Mouse (Mus musculus) embryonic facial prominence, embryonic 15.5 days (tissue): ENCODE results near the gene Wipi2. TPM values are rescaled to one million over a fixed set of nuclear protein-coding genes. Genes with fewer than 3 reads are reported as not detected.
A peak's percentile ranks its signal among the peaks of the same experiment; 100 is the strongest.

ENCODE experiments used
- ATAC-seq: fragments of 200-750 bp; cut with Nextera tagmentation; 2 replicates; pipeline ENCODE4 v1.8.0; 2017; ENCODE audit warnings: low read depth, moderate TSS enrichment; ENCODE audit not compliant: insufficient number of reproducible peaks, low FRiP score, low TSS enrichment
- H3K27ac ChIP-seq: fragments of 300-500 bp; sonication (generic); replicated peaks from 2 replicates; pipeline ENCODE4 v1.5.1; 2015; ENCODE audit warnings: mild to moderate bottlenecking, inconsistent platforms
- H3K27me3 ChIP-seq: fragments of 300-500 bp; sonication (generic); 2 replicates; pipeline ENCODE4 v1.6.1; 2015; ENCODE audit warnings: inconsistent platforms
- H3K36me3 ChIP-seq: fragments of 300-500 bp; sonication (generic); 2 replicates; pipeline ENCODE4 v1.6.1; 2015; ENCODE audit warnings: mild to moderate bottlenecking, inconsistent platforms
- H3K4me1 ChIP-seq: fragments of 300-500 bp; sonication (generic); 2 replicates; pipeline ENCODE4 v1.6.1; 2015; ENCODE audit warnings: inconsistent platforms
- H3K4me2 ChIP-seq: fragments of 300-500 bp; sonication (generic); replicated peaks from 2 replicates; pipeline ENCODE4 v1.6.1; 2015; ENCODE audit warnings: mild to moderate bottlenecking, inconsistent platforms
- H3K4me3 ChIP-seq: fragments of 300-500 bp; sonication (generic); replicated peaks from 2 replicates; pipeline ENCODE4 v1.5.1; 2015; ENCODE audit warnings: mild to moderate bottlenecking, inconsistent platforms
- H3K9ac ChIP-seq: fragments of 300-500 bp; sonication (generic); 2 replicates; pipeline ENCODE4 v1.6.1; 2015; ENCODE audit warnings: inconsistent platforms
- H3K9me3 ChIP-seq: fragments of 300-500 bp; sonication (generic); replicated peaks from 2 replicates; pipeline ENCODE4 v1.6.1; 2016; ENCODE audit warnings: inconsistent platforms
- WGBS: fragments of 180-500 bp; shearing (Covaris S2); methylation state at CpG from one replicate; pipeline ENCODE4 v1.1.7; 2015; 5-methylcytosine and 5-hydroxymethylcytosine counted together
- polyA plus RNA-seq: library from polyadenylated mRNA; unstranded; fragments of >200 nt; fragmentation: Nextera tagmentation; extraction: Ambion mirVana; gene quantifications from 2 replicates; pipeline ENCODE4 v1.2.1, GENCODE M21; 2015

The Wipi2 gene
- 44.7 and 47.8 TPM in 2 replicates for polyA plus RNA-seq

DNA sequence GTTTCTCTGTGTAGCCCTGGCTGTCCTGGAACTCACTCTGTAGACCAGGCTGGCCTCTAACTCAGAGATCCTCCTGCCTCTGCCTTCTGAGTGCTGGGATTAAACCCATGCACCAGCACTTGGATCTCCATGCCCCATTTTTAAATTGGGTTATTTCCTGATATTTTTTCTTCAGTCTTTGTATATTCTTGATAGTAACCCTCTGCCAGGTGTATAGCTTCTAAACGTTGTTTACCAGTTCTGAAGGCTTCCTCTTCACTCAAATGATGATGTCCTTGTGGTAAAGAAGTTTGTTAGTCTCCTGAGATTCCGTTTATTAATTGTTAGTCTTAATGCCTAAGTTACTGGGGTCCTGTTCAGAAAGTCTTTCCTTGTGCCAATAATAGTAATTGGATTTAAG is at the start of gene Wipi2:
Gene Wipi2 (plus strand): TSS at position 301 of the 400 bp plus-strand sequence.
- no peaks in the 10 kb centered on the region for H3K9me3 ChIP-seq
- no peak for ATAC-seq
- H3K36me3 ChIP-seq: peaks cover 4% of the 10 kb centered on the region; the same call in 1 of the 2 replicates
- H3K4me1 ChIP-seq: peaks cover 13% of the 10 kb centered on the region
- H3K27me3 ChIP-seq: no peaks in the 10 kb centered on the region
- peak within 1 kb of the TSS; percentile 85 for H3K4me2 ChIP-seq
- H3K27ac ChIP-seq: peak within 1 kb of the TSS; percentile 89; the same call in 1 of the 2 replicates
- H3K4me3 ChIP-seq: peak within 1 kb of the TSS; percentile 77
- WGBS: 90% methylated on average over 2 of the region's 2 CpGs
- H3K9ac ChIP-seq: peak within 1 kb of the TSS; percentile 76; the same call in 1 of the 2 replicates

GRCm38 (mm10) chr5:142578192-142578591 is 49.3 kb upstream of the Wipi2 start:
- no peak overlapping the region for H3K4me3 ChIP-seq
- H3K27me3 ChIP-seq: no peaks in the 10 kb centered on the region
- ATAC-seq: no peak
- H3K4me1 ChIP-seq: no peaks in the 10 kb centered on the region
- no peaks in the 10 kb centered on the region for H3K36me3 ChIP-seq
- no peak overlapping the region for H3K9ac ChIP-seq
- H3K27ac ChIP-seq: no peak overlapping the region
- H3K9me3 ChIP-seq: no peaks in the 10 kb centered on the region
- no peak overlapping the region for H3K4me2 ChIP-seq
- 89% methylated on average over 10 of the region's 10 CpGs for WGBS

DNA sequence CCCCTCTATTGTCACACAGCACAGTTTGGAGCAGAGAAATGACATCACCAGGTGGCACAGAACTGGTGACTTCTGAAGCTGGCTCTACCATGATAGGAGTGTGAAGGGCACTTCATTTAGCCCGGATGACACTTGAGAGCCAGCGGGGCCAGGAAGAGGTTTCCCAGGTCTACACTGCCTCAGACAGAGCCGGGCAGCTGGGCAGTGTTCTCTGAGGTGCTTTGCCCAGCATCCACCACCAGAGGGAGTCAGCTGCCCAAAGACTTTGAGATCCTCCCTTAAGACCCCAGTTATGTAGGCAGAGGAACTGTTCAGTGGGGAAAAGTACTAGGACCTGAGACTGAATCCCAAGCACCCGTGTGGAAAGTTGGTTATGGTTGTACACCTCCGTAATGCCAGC is 46.0 kb upstream of the Wipi2 start:
- Histone ChIP-seq H3K9ac (no peak overlapping the region), H3K9me3 (no peaks in the 10 kb centered on the region), H3K4me2 (no peak overlapping the region), H3K36me3 (no peaks in the 10 kb centered on the region), H3K4me3 (no peak overlapping the region), H3K27me3 (no peaks in the 10 kb centered on the region), H3K4me1 (no peaks in the 10 kb centered on the region), H3K27ac (no peak overlapping the region)
- 18% methylated on average over 5 of the region's 5 CpGs for WGBS
- 0 out of 2 replicates have a peak, but pooled peaks have one; percentile 37 for ATAC-seq

- no peaks in the 10 kb centered on the region for H3K9me3 ChIP-seq
- ATAC-seq: peak; percentile 77
- no peaks in the 10 kb centered on the region for H3K27me3 ChIP-seq
- 64% methylated on average over 14 of the region's 14 CpGs for WGBS
- H3K9ac ChIP-seq: no peak overlapping the region
- no peak overlapping the region for H3K27ac ChIP-seq
- H3K4me3 ChIP-seq: no peak overlapping the region
- H3K36me3 ChIP-seq: no peaks in the 10 kb centered on the region
- H3K4me2 ChIP-seq: no peak overlapping the region
- H3K4me1 ChIP-seq: no peaks in the 10 kb centered on the region
Observed at GRCm38 (mm10) chr5:142583616-142584126, 43.8 kb upstream of the Wipi2 start.

DNA sequence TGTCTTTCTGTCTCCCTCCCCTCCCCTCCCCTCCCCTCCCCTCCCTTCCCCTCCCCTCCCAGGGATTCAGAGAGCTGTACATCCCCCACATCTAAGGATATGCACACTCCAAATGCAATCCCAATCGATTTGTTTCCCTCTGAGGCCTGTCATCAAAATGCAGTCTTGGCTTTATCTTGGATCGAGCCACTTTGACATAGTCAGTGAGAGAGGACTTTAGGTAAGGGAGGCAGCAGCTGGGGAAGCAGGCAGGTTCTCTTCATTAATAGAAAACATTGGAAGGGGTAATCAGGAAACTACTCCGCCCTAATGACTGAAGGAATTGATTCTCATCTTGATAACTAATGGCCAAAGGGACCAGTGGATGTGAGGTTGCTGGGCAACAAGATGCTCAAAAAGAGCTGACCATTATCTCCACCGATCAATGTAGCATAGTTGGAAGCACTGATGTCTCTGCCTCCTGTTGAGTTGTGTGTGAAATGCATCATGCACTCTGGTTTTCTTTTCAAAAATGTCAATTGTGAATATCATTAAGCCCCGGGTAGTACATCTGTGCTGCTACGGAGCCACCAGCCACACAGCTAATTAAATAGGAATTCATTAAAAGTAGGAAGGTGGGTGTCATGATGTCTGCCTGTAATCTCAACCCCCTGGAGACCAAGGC is 36.4 kb upstream of the Wipi2 start:
- Histone ChIP-seq H3K4me2 (no peak overlapping the region), H3K4me1 (no peaks in the 10 kb centered on the region), H3K4me3 (no peak overlapping the region), H3K27ac (no peak overlapping the region), H3K36me3 (no peaks in the 10 kb centered on the region), H3K27me3 (no peaks in the 10 kb centered on the region), H3K9me3 (no peaks in the 10 kb centered on the region), H3K9ac (no peak overlapping the region)
- ATAC-seq: no peak
- WGBS: 82% methylated on average over 6 of the region's 6 CpGs

- Histone ChIP-seq H3K27ac (no peak overlapping the region), H3K27me3 (no peaks in the 10 kb centered on the region), H3K4me1 (no peaks in the 10 kb centered on the region), H3K36me3 (no peaks in the 10 kb centered on the region), H3K9me3 (no peaks in the 10 kb centered on the region), H3K4me3 (no peak overlapping the region), H3K4me2 (no peak overlapping the region), H3K9ac (no peak overlapping the region)
- WGBS: 83% methylated on average over 3 of the region's 3 CpGs
- no peak for ATAC-seq
Observed at GRCm38 (mm10) chr5:142595698-142596097, 31.8 kb upstream of the Wipi2 start.

DNA sequence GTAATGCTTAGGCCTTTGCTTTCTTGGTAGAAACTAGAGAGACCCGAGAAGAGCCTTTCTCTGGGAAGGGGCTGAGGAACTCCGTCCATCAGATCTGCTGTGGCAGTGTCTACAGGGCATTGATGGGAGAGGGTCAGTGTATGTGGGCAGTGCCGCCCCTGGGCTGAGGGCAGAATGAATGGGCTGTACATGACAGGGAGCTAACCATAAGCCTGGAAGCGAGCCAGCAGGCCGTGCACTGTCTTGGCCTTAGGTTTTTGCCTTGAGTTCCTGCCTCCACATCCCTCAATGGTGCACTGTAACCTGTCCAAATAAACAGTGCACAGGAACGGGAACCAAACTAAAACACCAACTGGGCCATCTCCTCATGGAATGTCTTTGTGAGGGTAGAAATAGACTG is 30.8 kb upstream of the Wipi2 start:
- Histone ChIP-seq H3K9me3 (no peaks in the 10 kb centered on the region), H3K9ac (no peak overlapping the region), H3K4me3 (no peak overlapping the region), H3K27me3 (no peaks in the 10 kb centered on the region), H3K4me1 (no peaks in the 10 kb centered on the region), H3K36me3 (no peaks in the 10 kb centered on the region), H3K4me2 (no peak overlapping the region), H3K27ac (no peak overlapping the region)
- WGBS: 80% methylated on average over 6 of the region's 6 CpGs
- ATAC-seq: no peak

DNA sequence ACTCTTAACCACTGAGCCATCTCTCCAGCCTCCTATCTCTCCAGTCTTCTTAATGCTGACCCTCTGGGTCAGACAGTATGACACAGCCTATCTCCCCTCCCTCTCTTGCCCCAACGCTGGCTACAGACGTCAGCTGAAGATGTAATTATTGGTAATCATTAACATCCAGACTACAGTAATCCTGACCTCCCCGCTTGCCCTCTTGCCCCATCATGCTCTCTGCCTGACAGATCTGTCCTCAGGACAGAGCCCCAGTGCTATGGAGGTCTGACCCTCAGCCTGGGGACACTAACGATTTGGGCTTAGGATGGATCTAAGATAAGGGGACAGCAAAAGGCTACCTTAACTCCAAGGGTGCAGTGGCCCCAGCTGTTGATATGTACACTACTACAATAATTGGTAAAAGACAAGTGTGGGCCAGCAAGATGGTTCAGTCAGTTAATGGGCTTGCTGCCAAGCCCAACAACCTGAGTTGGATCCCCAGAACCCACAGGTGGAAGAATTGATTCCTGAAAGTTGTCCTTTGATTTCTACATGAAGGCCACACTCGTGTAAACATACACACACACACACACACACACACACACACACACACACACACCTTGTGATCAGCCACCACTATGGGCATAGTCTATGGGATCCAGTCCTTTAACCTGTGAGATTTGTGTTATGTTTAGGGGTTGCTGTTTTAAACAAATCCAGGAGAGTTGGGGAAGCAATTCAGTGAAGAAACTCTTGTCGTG is 29.7 kb upstream of the Wipi2 start:
- Histone ChIP-seq H3K9ac (no peak overlapping the region), H3K9me3 (no peaks in the 10 kb centered on the region), H3K4me2 (no peak overlapping the region), H3K36me3 (no peaks in the 10 kb centered on the region), H3K4me3 (no peak overlapping the region), H3K27me3 (no peaks in the 10 kb centered on the region), H3K4me1 (no peaks in the 10 kb centered on the region), H3K27ac (no peak overlapping the region)
- ATAC-seq: no peak
- 58% methylated on average over 6 of the region's 6 CpGs for WGBS

GRCm38 (mm10) chr5:142604379-142604778 is 23.1 kb upstream of the Wipi2 start:
- H3K36me3 ChIP-seq: no peaks in the 10 kb centered on the region
- H3K4me2 ChIP-seq: no peak overlapping the region
- no peak overlapping the region for H3K27ac ChIP-seq
- no peaks in the 10 kb centered on the region for H3K9me3 ChIP-seq
- WGBS: 68% methylated on average over 7 of the region's 7 CpGs
- peaks cover 10% of the 10 kb centered on the region for H3K4me1 ChIP-seq
- no peak for ATAC-seq
- H3K9ac ChIP-seq: no peak overlapping the region
- H3K4me3 ChIP-seq: no peak overlapping the region
- H3K27me3 ChIP-seq: peaks cover 12% of the 10 kb centered on the region

GRCm38 (mm10) chr5:142605288-142605687 is 22.2 kb upstream of the Wipi2 start:
- H3K9ac ChIP-seq: no peak overlapping the region
- no peak overlapping the region for H3K4me2 ChIP-seq
- H3K27ac ChIP-seq: no peak overlapping the region
- H3K27me3 ChIP-seq: peaks cover 12% of the 10 kb centered on the region
- WGBS: 85% methylated on average over 12 of the region's 12 CpGs
- H3K4me1 ChIP-seq: peaks cover 10% of the 10 kb centered on the region
- H3K36me3 ChIP-seq: no peaks in the 10 kb centered on the region
- no peak for ATAC-seq
- H3K4me3 ChIP-seq: no peak overlapping the region
- H3K9me3 ChIP-seq: no peaks in the 10 kb centered on the region

GRCm38 (mm10) chr5:142608259-142608988 is 19.1 kb upstream of the Wipi2 start, which contains the start of gene Mmd2:
Gene Mmd2, minus strand, starts transcription at chr5:142608800.
- Histone ChIP-seq H3K36me3 (no peaks in the 10 kb centered on the region), H3K4me2 (peak within 1 kb of the TSS; percentile 85), H3K27ac (no peak within 1 kb of the TSS), H3K9me3 (no peaks in the 10 kb centered on the region), H3K27me3 (peaks cover 12% of the 10 kb centered on the region), H3K9ac (peak within 1 kb of the TSS; percentile 40; the same call in 1 of the 2 replicates), H3K4me1 (peaks cover 10% of the 10 kb centered on the region), H3K4me3 (peak within 1 kb of the TSS; percentile 49)
- WGBS: 4% methylated on average over 42 of the region's 42 CpGs
- ATAC-seq: peak; percentile 60
